Mouse (Mus musculus) bone marrow, adult 2 months (tissue): ENCODE measurements around the gene Pigk.

Experiments used
- CTCF ChIP-seq: fragments of 200-500 bp; IDR thresholded peaks from 2 replicates; pipeline ENCODE4 v1.5.1; 2011; ENCODE audit warnings: low read length, control low read depth; ENCODE audit not compliant: control insufficient read depth, insufficient read depth
- POLR2A ChIP-seq: fragments of 200-500 bp; IDR thresholded peaks from 2 replicates; pipeline ENCODE4 v1.6.1; 2011; ENCODE audit warnings: low read depth, mild to moderate bottlenecking, control low read depth, low read length, borderline replicate concordance; ENCODE audit not compliant: control insufficient read depth

DNA sequence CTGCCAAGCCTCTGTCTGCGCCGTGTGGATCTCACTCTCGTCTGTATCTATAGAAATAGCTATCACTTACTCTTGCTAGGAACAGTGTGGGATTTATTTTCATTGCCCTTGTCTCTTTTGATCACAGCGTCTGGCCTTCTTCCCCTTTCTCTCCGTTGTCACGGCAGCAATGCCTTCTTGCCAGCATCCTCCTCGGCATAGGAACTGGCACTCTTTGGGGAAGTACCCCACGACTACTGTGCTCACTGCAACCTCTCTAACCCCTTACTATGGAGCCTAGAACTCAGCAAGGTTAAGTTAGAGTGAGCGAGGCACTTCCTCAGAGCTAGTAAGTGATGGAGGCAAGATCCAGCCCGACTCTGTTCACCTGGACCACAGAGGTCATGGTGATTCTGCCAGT is 191.9 kb downstream of the Pigk start:
- TF ChIP-seq POLR2A, result no peak
- TF ChIP-seq CTCF, result no peak
